Mouse (Mus musculus) myocyte (in vitro differentiated cells): Measurements from ENCODE around the gene Tmem38b.

Experiments used
- CEBPB ChIP-seq: IDR thresholded peaks from 2 replicates; pipeline ENCODE4 v1.6.1; 2011; ENCODE audit warnings: mild to moderate bottlenecking, moderate library complexity; ENCODE audit not compliant: poor library complexity, insufficient read depth, severe bottlenecking
- E2F4 ChIP-seq: IDR thresholded peaks from one replicate; pipeline ENCODE4 v1.6.1; 2011; ENCODE audit warnings: mild to moderate bottlenecking, control low read depth, moderate library complexity; ENCODE audit not compliant: insufficient read depth
- MAX ChIP-seq: IDR thresholded peaks from one replicate; pipeline ENCODE4 v1.6.1; 2011; ENCODE audit warnings: low read depth, mild to moderate bottlenecking, control low read depth
- MYOD1 ChIP-seq, 3 experiments: IDR thresholded peaks; one replicate each; pipeline ENCODE4 v1.6.1; 2011; ENCODE audit warnings: control low read depth in 2 of 3, low read depth in 2 of 3, mild to moderate bottlenecking in 2 of 3, moderate library complexity in 1 of 3; ENCODE audit not compliant: insufficient read length in 2 of 3, control insufficient read depth in 1 of 3
- MYOG ChIP-seq, 3 experiments: IDR thresholded peaks; one replicate each; pipeline ENCODE4 v1.6.1; 2011; ENCODE audit warnings: control low read depth in 2 of 3, low read depth in 2 of 3, mild to moderate bottlenecking in 2 of 3; ENCODE audit not compliant: insufficient read length in 2 of 3, control insufficient read depth in 1 of 3, insufficient read depth in 1 of 3
- POLR2A ChIP-seq: IDR thresholded peaks from one replicate; pipeline ENCODE4 v1.6.1; 2011; ENCODE audit warnings: low read depth, mild to moderate bottlenecking, control low read depth, moderate library complexity; ENCODE audit not compliant: insufficient read length
- POLR2AphosphoS2 ChIP-seq: IDR thresholded peaks from one replicate; pipeline ENCODE4 v1.6.1; 2011; ENCODE audit warnings: low read depth, control low read depth; ENCODE audit not compliant: insufficient read length
- REST ChIP-seq: IDR thresholded peaks from one replicate; pipeline ENCODE4 v1.6.1; 2011; ENCODE audit warnings: mild to moderate bottlenecking, control low read depth, moderate library complexity; ENCODE audit not compliant: insufficient read depth, insufficient read length
- TCF12 ChIP-seq: IDR thresholded peaks from one replicate; pipeline ENCODE4 v1.6.1; 2011; ENCODE audit warnings: mild to moderate bottlenecking, control low read depth; ENCODE audit not compliant: poor library complexity, insufficient read depth, severe bottlenecking
- TCF3 ChIP-seq: IDR thresholded peaks from one replicate; pipeline ENCODE4 v1.6.1; 2011; ENCODE audit warnings: low read depth, control low read depth; ENCODE audit not compliant: insufficient read length
- USF1 ChIP-seq: IDR thresholded peaks from one replicate; pipeline ENCODE4 v1.6.1; 2011; ENCODE audit warnings: low read depth, mild to moderate bottlenecking, control low read depth, moderate library complexity

DNA sequence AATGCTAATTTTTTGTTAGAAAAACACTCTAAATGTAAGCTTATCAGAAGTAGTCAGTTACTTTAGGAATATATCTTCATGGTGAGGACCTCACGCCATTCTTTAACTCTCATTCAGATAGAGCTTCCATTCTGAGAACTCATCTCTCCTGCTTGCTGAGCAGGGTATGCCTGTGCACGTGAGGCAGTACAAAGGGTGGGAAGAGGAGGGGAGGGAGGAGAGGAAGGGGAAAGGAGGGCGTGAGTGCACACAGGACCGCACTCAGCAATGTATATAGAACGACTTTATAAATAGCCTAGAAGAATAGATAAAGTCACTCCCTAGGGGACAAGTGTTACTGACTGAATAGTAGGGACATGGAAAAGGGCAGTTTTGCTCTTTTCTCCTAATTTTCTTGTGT lies 11.1 kb downstream of the Tmem38b start:
- TF ChIP-seq USF1 (no peak), POLR2A (no peak), CEBPB (no peak), MAX (no peak), REST (no peak), POLR2AphosphoS2 (no peak), E2F4 (no peak), MYOG (IDR thresholded peaks at IDR 0.05; ENCODE audit: control insufficient read depth in 1 of 3, insufficient read depth in 1 of 3, insufficient read length in 2 of 3, low read depth in 2 of 3) (no peak), MYOD1 (IDR thresholded peaks at IDR 0.05; ENCODE audit: control insufficient read depth in 1 of 3, insufficient read length in 2 of 3, low read depth in 2 of 3) (no peak), TCF12 (no peak), TCF3 (no peak)
